8 mouse cellular contexts compared by ENCODE assay signal in genomic region chr1:134955637-134956176, GRCm38 (mm10). TPM values are rescaled to one million over a fixed set of nuclear protein-coding genes. Genes with fewer than 3 reads are reported as not detected.
A peak's percentile ranks its signal among the peaks of the same experiment; 100 is the strongest.
DNase-seq lines count a peak whose midpoint lies in the region; ATAC-seq and TF ChIP-seq lines count a peak whose summit lies in the region.

Gene Ppp1r12b (minus strand): TSS chr1:134955942.

- peak within 1 kb of the TSS; percentile 94 for H3K27ac ChIP-seq in forebrain, embryonic 10.5 days
- H3K27ac ChIP-seq in heart, embryonic 15.5 days = peak within 1 kb of the TSS; percentile 87
- H3K27ac ChIP-seq in liver, embryonic 14.5 days = peak within 1 kb of the TSS; percentile 1; the same call in 1 of the 2 replicates
- H3K27ac ChIP-seq in neural tube, embryonic 11.5 days (ENCODE audit: low read depth, low read length) = peak within 1 kb of the TSS; percentile 79
- H3K27ac ChIP-seq in stomach, postnatal 0 days (replicated peaks) = peak within 1 kb of the TSS; percentile 82

- H3K9ac ChIP-seq in heart, embryonic 15.5 days = peak within 1 kb of the TSS; percentile 86
- peak within 1 kb of the TSS; percentile 83 for H3K9ac ChIP-seq in liver, embryonic 14.5 days (replicated peaks)
- peak within 1 kb of the TSS; percentile 83 for H3K9ac ChIP-seq in neural tube, embryonic 11.5 days (ENCODE audit: low read length)
- H3K9ac ChIP-seq in stomach, postnatal 0 days (ENCODE audit: low read length) = peak within 1 kb of the TSS; percentile 90

- DNase-seq in CD8-positive naive resting alpha-beta T cell, adult 2 months (ENCODE audit: low read depth in 2 of 2, low spot score in 2 of 2) = peak; percentile 84 to 88
- peak; percentile 85 for DNase-seq in c-Kit-positive CD71-negative TER-119-negative erythroid progenitor cells, embryonic 14.5 days (ENCODE audit: low read depth)
- DNase-seq in forebrain, embryonic 10.5 days (ENCODE audit: extremely low spot score, low spot score) = peak; percentile 93
- DNase-seq in kidney, postnatal 25 days = peak; percentile 96 to 98
- peak; percentile 85 to 90 (median 88) for DNase-seq in liver, embryonic 14.5 days (ENCODE audit: low read depth in 3 of 3, low spot score in 3 of 3)
- peak; percentile 96 for DNase-seq in neural tube, embryonic 11.5 days (ENCODE audit: low spot score)
- peak; percentile 94 for DNase-seq in stomach, postnatal 0 days (ENCODE audit: low spot score)

- peaks cover 22% of the 10 kb centered on the region for H3K4me1 ChIP-seq in forebrain, embryonic 10.5 days
- H3K4me1 ChIP-seq in heart, embryonic 15.5 days (replicated peaks) = peaks cover 17% of the 10 kb centered on the region
- H3K4me1 ChIP-seq in liver, embryonic 14.5 days (replicated peaks; ENCODE audit: control insufficient read depth in 2 of 2, insufficient read depth in 2 of 2, low read length in 1 of 2) = peaks cover 6 to 12% of the 10 kb centered on the region in 2 experiments; a peak in 3 of 4 replicates
- no peaks in the 10 kb centered on the region for H3K4me1 ChIP-seq in neural tube, embryonic 11.5 days (ENCODE audit: control insufficient read depth, insufficient read depth, low read length)
- 0 out of 2 replicates have a peak, but pooled peaks cover 2% of the 10 kb centered on the region for H3K4me1 ChIP-seq in stomach, postnatal 0 days (replicated peaks; ENCODE audit: control insufficient read depth, insufficient read depth)

- ATAC-seq in heart, embryonic 15.5 days (replicated peaks; ENCODE audit: insufficient number of reproducible peaks, insufficient read depth, low FRiP score, low read depth) = peak; percentile 98
- ATAC-seq in liver, embryonic 14.5 days (ENCODE audit: insufficient read depth) = peak; percentile 98
- ATAC-seq in neural tube, embryonic 11.5 days (ENCODE audit: insufficient read depth, low FRiP score, low TSS enrichment) = peak; percentile 96
- peak; percentile 99 for ATAC-seq in stomach, postnatal 0 days (ENCODE audit: low FRiP score, low TSS enrichment)

- H3K4me3 ChIP-seq in forebrain, embryonic 10.5 days = peak within 1 kb of the TSS; percentile 87
- peak within 1 kb of the TSS; percentile 72 for H3K4me3 ChIP-seq in heart, embryonic 15.5 days
- peak within 1 kb of the TSS; percentile 85 to 94 for H3K4me3 ChIP-seq in liver, embryonic 14.5 days (ENCODE audit: insufficient read depth in 1 of 2, low read depth in 2 of 2, low read length in 2 of 2)
- H3K4me3 ChIP-seq in neural tube, embryonic 11.5 days (ENCODE audit: low read depth, low read length) = peak within 1 kb of the TSS; percentile 76
- H3K4me3 ChIP-seq in stomach, postnatal 0 days (ENCODE audit: low read depth, low read length) = peak within 1 kb of the TSS; percentile 95

- H3K36me3 ChIP-seq in forebrain, embryonic 10.5 days (replicated peaks) = peaks cover 3% of the 10 kb centered on the region; the same call in 1 of the 2 replicates
- no peaks in the 10 kb centered on the region for H3K36me3 ChIP-seq in heart, embryonic 15.5 days
- no peaks in the 10 kb centered on the region for H3K36me3 ChIP-seq in liver, embryonic 14.5 days (replicated peaks; ENCODE audit: control insufficient read depth, insufficient read depth, low read depth)
- no peaks in the 10 kb centered on the region for H3K36me3 ChIP-seq in neural tube, embryonic 11.5 days (ENCODE audit: control insufficient read depth, insufficient read depth, low read length)
- no peaks in the 10 kb centered on the region for H3K36me3 ChIP-seq in stomach, postnatal 0 days (ENCODE audit: control insufficient read depth, insufficient read depth, low read length)

- under 1% methylated on average over 39 of the region's 39 CpGs for WGBS in forebrain, embryonic 10.5 days
- WGBS in heart, embryonic 15.5 days = under 1% methylated on average over 39 of the region's 39 CpGs
- WGBS in liver, embryonic 14.5 days (ENCODE audit: insufficient replicate concordance) = under 1% methylated on average over 39 of the region's 39 CpGs
- under 1% methylated on average over 39 of the region's 39 CpGs for WGBS in neural tube, embryonic 11.5 days
- under 1% methylated on average over 39 of the region's 39 CpGs for WGBS in stomach, postnatal 0 days

- peak within 1 kb of the TSS; percentile 67 for H3K4me2 ChIP-seq in heart, embryonic 15.5 days
- peak within 1 kb of the TSS; percentile 75 for H3K4me2 ChIP-seq in liver, embryonic 14.5 days (ENCODE audit: low read depth)
- peak within 1 kb of the TSS; percentile 55 for H3K4me2 ChIP-seq in neural tube, embryonic 11.5 days (ENCODE audit: low read depth)
- peak within 1 kb of the TSS; percentile 87 for H3K4me2 ChIP-seq in stomach, postnatal 0 days (replicated peaks; ENCODE audit: low read depth)

- H3K27me3 ChIP-seq in forebrain, embryonic 10.5 days (ENCODE audit: poor library complexity, severe bottlenecking) = no peaks in the 10 kb centered on the region; the same call in 1 of the 2 replicates
- no peaks in the 10 kb centered on the region for H3K27me3 ChIP-seq in heart, embryonic 15.5 days
- no peaks in the 10 kb centered on the region for H3K27me3 ChIP-seq in liver, embryonic 14.5 days (ENCODE audit: control insufficient read depth, insufficient read depth, low read length)
- no peaks in the 10 kb centered on the region for H3K27me3 ChIP-seq in neural tube, embryonic 11.5 days (ENCODE audit: control insufficient read depth, insufficient read depth, low read length)
- no peaks in the 10 kb centered on the region for H3K27me3 ChIP-seq in stomach, postnatal 0 days (ENCODE audit: control insufficient read depth, insufficient read depth, low read length)

- no peaks in the 10 kb centered on the region for H3K9me3 ChIP-seq in forebrain, embryonic 10.5 days
- no peaks in the 10 kb centered on the region for H3K9me3 ChIP-seq in heart, embryonic 15.5 days (replicated peaks)
- no peaks in the 10 kb centered on the region for H3K9me3 ChIP-seq in liver, embryonic 14.5 days (ENCODE audit: control insufficient read depth, low read length)
- H3K9me3 ChIP-seq in neural tube, embryonic 11.5 days (ENCODE audit: control insufficient read depth, low read length) = no peaks in the 10 kb centered on the region
- no peaks in the 10 kb centered on the region for H3K9me3 ChIP-seq in stomach, postnatal 0 days (ENCODE audit: control insufficient read depth, low read length)

- TF ChIP-seq EP300 in liver, embryonic 14.5 days (IDR thresholded peaks at IDR 0.05; ENCODE audit: low read depth) = no peak
- TF ChIP-seq EP300 in stomach, postnatal 0 days (optimal IDR thresholded peaks at IDR 0.05) = no peak

- peak; percentile 59 for TF ChIP-seq CTCF in liver, embryonic 14.5 days (IDR thresholded peaks at IDR 0.05; ENCODE audit: low read depth)
- TF ChIP-seq CTCF in stomach, postnatal 0 days (IDR thresholded peaks at IDR 0.05; ENCODE audit: low read depth) = peak; percentile 56

RNA-seq across cellular contexts. Expression of gene Ppp1r12b, which starts in this region (rescaled TPM):
- 5.8 and 6.5 TPM in 2 replicates for polyA plus RNA-seq in forebrain, embryonic 10.5 days (2016; fragmentation: Nextera tagmentation; extraction: Ambion mirVana)
- polyA plus RNA-seq in heart, embryonic 15.5 days (2015; fragmentation: Nextera tagmentation; extraction: Ambion mirVana) = 25.4 and 26.0 TPM in 2 replicates
- polyA plus RNA-seq in liver, embryonic 14.5 days (2012; rRNA removed) = 1.3 and 1.6 TPM in 2 replicates
- 1.7 TPM in 2 replicates for polyA plus RNA-seq in liver, embryonic 14.5 days (2014; fragmentation: Nextera tagmentation; extraction: Ambion mirVana)
- 6.8 and 7.8 TPM in 2 replicates for polyA plus RNA-seq in neural tube, embryonic 11.5 days (2014; fragmentation: Nextera tagmentation; extraction: Ambion mirVana)
- 12.5 and 13.3 TPM in 2 replicates for polyA plus RNA-seq in stomach, postnatal 0 days (2015; fragmentation: Nextera tagmentation; extraction: Ambion mirVana)

Comparison
In these comparisons a context has a peak if more than half of its experiments do, and no peak if none do; other contexts are left out.
1. Peak in every context shown above with its lines: DNase-seq, ATAC-seq, H3K4me3 ChIP-seq and H3K27ac ChIP-seq.
2. H3K27ac ChIP-seq: peak in every context shown above with its lines; median percentile 94 in forebrain, embryonic 10.5 days; 87 in heart, embryonic 15.5 days; 82 in stomach, postnatal 0 days; 79 in neural tube, embryonic 11.5 days; 1 in liver, embryonic 14.5 days.